Mouse (Mus musculus): ENCODE measurements around the gene Gm3952.

The Gm3952 gene

DNA sequence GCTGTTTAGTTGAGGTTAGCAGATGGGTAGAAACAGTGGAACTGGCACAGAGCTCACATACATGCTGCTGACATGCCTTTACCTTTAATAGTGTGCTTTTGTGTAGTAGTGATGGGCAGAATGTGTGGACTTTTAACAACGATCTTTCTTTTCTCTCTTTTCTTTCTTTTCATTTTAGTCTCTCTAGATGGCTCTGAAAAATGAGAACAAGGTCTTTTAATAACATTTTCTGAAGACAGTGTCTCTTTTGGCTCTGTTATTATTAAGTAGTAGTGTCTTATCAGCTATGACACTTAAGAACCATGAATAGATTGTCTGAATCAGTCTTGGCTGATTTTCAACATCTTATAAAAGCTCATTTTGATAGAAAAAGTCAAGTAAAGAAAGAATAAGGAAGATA is at the start of gene Gm3952:
Gm3952 (minus strand) TSS at position 101 of the 400 bp plus-strand sequence.
- no peak for DNase-seq

DNA sequence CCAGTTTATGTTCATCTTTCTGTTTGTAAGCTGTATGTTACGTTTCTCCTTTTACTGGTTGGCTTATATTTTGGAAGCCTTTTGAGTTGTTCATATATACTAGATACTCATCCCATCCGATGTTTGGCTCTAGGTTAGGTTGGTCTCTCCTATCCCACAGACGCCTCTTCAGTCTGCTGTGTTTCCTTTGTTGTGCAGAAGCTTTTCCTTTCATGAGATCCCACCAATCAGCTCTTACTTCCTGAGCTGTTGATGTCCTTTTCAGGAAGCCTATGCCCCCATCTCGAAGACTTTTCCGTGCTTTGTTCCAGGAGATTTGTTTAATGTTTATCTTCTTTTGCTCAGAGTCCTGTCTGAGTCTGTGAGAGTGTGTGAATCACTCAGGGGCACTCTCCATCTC is 45.3 kb upstream of the Gm3952 start:
- DNase-seq = peak; percentile 1

DNA sequence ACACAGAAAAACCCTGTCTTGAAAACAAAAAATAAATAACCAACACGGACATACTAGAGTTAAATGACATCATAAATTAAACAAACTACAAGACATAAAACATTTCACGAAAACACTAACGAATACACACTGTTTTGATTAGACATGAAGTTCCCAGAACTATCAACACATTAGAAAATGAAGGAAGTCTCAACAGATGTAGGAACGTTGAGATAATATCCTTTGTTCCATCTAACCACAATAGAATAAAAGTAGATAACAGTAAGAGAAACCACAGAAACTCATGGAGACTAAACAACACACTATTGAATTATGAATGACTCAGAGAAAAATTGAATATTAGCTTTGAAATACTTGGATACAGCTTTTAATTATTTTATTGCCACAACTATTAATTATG is 14.0 kb upstream of the Gm3952 start:
- DNase-seq = no peak

DNA sequence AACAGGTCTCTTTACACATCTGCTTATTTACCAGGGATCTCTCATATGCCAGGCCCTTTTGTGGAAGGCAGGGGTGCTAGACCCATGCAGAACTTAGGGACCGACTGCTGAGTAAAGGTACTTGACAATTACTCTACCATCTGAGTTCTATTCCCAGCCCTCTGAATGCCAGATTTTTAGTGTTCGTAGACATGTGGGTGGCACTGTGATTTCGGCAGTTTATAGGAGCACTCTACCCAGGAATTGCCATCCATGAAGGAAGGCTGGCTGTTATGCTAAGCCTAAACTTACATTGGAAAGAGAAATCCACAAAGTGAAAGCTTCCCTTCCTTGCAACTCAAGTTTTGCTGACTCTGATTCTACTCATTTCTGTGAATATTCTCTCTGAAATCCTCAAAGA is 62.8 kb downstream of the Gm3952 start:
- DNase-seq = no peak

DNA sequence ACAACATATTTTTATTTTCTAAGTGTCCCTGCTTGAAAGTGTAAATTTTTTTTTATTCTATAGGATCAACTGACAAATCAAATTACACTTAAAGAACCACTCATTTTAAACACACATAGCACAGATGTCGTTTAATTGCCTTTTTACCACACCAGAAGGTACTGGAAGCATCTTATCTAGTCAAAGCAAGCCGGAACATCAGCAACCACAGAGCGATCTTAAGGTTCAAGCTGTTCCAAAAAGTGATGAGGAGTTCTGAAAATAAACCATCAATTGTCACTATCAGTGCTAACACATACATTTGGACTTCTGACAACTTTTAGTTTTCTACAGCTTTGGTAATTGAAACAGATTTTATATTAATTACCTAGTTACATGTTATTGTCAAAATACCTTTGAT is 64.4 kb downstream of the Gm3952 start:
- DNase-seq = no peak

DNA sequence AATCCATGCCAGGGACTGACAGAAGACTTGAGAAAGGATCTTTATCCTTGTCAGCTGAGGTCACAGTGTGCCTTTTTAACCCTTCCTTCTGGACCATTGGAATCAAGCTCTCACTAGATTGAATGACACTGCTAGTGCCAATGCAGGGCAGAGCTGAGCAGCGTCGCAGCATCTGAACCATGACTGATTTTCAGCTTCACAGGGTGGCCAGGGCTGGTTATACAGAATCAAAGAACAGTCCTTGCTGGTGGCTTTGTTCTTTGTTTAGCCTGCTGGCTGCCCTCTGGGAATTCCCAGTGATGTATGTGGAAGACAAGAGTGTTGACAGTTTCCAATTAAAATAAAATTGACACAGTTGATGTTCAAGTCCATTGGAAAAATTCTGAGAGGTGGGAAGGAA is 66.2 kb downstream of the Gm3952 start:
- no peak for DNase-seq

DNA sequence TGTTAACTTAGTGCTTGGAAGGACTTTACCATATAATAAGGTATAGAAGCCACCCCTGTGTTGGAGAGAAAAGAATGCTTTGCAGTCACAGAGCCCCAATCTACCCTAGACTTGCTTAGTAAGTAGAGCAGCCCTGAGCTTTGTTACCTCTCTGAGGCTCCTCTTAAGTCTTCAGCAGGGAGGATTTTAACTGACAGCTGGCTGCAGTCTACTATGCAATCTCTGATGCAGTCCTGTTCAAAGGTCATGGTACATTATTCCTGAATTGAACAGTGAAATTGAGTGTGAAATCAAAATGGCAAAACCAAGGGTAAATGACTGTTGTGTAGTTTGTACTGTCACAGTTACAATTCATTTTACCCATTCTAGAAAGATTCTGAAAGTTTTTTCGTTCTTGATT is 71.3 kb downstream of the Gm3952 start:
- no peak for DNase-seq

DNA sequence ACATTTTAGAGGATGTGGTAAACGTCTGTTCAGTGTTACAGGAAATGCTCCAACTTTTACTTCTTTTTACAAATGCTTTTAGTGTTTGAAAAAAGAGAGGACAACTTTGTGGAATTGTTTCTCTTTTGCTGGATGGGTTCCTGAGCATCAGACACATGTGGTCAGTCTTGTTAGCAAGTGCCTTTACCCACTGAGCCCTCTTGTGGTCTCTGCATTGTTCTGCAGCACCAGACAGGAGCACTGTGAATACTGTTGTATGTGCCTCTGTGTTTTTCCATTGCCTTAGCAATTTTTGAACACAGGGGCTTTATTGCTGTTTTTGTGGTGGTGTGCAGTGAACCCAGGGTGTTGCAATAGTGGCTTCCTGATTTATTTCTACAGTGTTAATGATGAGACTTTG is 73.7 kb downstream of the Gm3952 start:
- DNase-seq = peak; percentile 22

DNA sequence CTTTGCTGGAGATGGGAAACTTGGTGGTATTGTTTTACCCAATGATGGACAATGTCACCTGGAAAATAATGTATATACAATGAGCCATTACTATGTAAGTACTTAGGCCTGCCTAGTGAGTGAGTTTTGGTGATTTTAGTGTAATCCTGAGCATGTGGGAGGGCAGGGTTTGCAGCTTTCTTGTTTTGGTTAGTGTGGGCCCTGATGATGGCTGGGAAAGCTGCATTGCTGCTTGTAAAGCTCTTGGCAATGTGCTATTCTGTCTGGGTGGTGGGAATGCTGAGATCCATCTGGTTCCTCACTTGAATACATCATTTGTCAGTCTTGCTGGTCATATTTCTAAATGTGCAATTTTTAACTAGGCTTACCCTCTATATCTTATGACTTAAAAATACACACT is 82.3 kb downstream of the Gm3952 start:
- DNase-seq = no peak

DNA sequence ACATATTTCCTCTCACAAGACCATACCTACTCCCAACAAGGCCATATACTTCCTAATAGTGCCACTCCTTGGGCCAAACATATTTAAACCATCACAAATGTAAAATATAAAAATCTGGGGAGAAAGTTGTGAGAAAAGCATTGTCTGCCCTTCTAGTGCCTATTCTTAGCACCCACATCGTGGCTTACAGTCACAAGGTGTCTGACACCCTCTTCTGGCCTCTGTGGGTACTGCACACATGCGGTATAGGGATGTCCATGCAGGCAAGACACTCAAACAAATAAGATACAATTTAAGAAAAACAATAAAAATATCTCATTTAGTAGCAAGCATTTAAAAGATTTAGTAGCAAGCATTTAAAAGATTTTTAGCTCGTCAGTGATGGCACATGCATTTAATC is 89.2 kb downstream of the Gm3952 start:
- DNase-seq = peak; percentile 93

DNA sequence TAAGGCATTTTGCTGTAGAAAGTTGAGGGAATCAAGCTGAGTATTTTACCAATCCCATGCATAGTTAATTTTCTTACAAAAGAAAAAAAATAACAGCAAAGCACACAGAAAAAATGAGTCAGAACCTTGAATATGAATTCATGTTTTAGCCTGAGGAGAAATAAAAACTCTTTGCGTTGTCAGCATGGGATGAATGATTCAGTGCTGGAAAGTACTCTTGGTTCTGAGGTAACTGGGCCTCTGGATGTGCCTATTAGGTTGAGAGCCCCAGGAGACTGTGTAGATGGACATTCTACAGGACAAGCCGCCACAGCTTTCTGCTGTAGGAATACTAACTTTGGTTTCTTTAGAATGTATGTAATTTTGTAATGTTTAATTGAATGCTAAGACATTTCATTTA is 93.7 kb downstream of the Gm3952 start:
- no peak for DNase-seq

DNA sequence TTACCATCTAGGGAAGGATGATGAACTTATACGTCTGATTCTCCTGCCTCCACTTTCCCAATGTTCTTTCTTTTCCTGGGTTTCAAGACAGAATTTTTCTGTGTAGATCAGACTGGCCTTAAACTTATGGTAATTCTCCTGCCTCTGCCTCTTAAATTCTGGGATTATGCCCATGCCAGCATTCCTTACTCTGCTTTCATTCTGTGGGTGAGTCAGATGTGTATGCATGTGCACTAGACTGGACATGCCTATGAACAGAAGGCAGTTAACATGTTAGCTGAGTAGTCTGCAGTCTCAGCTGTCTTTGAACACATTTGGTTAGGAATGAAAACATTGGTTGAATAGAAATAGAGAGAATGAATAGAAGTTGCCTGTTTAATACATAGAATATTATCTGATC is 94.1 kb downstream of the Gm3952 start:
- DNase-seq = no peak

DNA sequence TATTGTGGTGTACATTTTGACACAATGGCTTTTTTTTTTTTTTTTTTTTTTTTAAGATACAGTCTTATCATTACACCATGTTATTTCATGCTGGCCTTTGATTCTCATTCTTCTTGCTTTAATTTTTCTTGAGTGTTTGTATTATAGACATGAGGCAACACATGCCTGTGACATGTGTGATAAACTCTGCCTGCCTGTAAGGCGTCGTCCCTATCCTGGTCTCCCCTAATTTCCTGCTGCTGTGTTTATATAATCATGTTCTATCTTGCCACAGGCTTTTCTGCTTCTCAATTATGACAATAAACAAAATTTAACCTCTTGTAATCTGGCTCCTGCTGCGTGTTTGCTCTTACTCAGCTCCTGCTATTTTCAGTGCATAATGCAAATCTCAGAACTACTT is 100.5 kb downstream of the Gm3952 start:
- DNase-seq = no peak

DNA sequence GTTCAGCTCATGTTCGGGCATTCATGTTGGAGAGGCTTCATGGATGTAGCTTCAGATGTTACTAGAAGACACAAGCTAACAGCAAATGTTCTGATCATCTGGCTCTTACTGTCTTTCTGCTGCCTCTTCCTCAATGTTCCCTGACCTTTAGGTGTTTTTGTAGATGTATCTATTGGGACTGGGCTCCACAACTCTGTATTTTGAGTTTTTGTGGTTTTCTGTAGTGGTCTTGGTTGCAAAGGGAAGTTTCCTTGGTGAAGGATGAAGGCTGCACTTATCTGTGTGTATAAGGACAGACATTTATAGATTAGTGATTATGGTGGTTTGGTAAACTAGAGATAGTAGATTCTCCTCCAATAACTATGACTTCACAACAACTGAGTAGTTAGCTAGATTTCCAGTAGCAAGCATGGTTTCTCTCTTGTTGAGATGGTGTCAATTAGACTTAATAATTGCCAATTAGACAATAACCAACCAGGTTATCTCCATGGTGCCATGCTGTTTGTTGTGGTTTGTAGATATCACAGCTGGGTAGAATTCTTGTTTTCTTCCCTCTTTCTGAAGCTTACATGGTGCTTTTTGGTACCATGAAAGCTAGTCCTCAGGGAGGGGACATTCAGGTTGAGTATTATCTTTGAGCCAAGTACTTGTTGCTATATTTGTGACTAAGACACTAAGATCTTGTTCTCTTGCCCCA is 101.6 kb downstream of the Gm3952 start:
- DNase-seq = no peak

Data from lung, postnatal 14 days (tissue).